Mouse (Mus musculus): ENCODE measurements at regions not wholly inside any gene's neighbourhood (a gene's known extent, or its start where the extent isn't known, plus 50 kb on each side); places are given as distances from the start of the nearest gene placed in this dataset.

DNA sequence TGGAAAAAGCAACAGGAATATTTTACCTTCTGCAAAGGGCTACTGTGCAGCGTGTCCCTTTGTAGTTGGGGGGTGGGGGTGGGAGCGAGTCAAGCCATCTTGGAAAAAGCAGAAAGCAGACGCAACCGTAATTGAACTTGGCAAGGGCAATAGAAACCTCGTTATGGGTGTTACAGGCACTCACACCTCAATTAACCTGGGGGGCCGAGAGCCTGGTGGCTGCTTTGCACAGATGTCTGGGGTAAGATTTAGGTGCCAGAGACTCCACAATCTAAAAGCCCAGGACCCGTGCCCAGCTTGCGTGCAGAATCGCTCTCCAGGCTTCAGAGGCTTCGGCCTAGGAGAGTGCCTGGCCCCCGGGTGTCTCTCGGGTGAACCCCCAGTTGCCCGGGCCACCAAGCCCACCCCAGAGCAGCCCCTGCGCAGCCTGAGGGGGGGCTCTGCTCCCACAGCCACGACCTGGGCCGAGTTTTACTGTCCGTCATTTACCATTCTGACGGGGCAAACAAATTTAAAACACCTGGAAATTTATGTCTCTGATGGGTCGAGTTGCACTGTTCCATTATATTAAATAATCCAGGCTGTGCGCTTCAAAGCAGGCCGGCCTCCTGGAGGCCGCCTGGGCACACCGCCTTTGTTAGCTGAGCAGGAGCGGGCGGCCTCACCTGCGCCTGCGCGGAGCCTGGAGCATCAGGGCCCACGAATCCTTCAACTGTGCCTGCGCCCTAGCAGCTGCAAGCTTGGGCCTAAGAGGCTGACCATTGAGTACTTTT, 212.4 kb downstream of the Srbd1 start:
- Histone ChIP-seq H3K36me3 (ENCODE audit: control insufficient read depth, insufficient read depth, low read length, poor library complexity, severe bottlenecking) (no peaks in the 10 kb centered on the region), H3K4me1 (ENCODE audit: control insufficient read depth, insufficient read depth, low read length) (no peaks in the 10 kb centered on the region), H3K9me3 (replicated peaks; ENCODE audit: control insufficient read depth, insufficient read depth, low read length, poor library complexity, severe bottlenecking) (no peaks in the 10 kb centered on the region), H3K9ac (ENCODE audit: low read depth, poor library complexity, severe bottlenecking) (no peak overlapping the region), H3K4me3 (ENCODE audit: low read depth, low read length) (no peak overlapping the region), H3K27me3 (ENCODE audit: control insufficient read depth, insufficient read depth, low read length, poor library complexity, severe bottlenecking) (no peaks in the 10 kb centered on the region), H3K27ac (ENCODE audit: insufficient read depth, low read length) (no peak overlapping the region)
- TF ChIP-seq CTCF (IDR thresholded peaks at IDR 0.05; ENCODE audit: low read depth, low read length) = no peak
- no peak for TF ChIP-seq POLR2A (IDR thresholded peaks at IDR 0.05; ENCODE audit: insufficient read depth, low read length)
- no peak for TF ChIP-seq EP300 (IDR thresholded peaks at IDR 0.05; ENCODE audit: insufficient read depth, low read depth, low read length)

DNA sequence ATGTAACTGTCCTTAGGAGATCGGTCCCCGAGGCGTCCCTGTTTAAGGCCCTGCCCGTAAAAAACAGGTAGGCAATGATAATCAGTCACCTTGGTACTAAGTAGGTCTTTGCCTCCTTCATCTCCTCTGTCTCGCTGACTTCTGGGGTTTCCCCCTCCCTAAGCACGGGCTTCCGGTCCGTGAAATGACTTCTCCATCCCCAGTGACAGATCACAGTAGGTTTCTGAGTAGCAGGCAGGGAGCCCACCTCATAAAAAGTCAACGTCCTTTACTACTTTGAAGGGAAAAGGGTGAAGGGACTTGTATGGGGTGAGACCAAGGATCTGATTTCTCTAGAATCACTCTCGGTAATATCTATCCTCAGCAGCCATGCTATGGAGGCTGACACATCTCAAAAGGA, 213.0 kb downstream of the Srbd1 start:
- Histone ChIP-seq H3K36me3 (ENCODE audit: control insufficient read depth, insufficient read depth, low read length, poor library complexity, severe bottlenecking) (no peaks in the 10 kb centered on the region), H3K9ac (ENCODE audit: low read depth, poor library complexity, severe bottlenecking) (no peak overlapping the region), H3K4me3 (ENCODE audit: low read depth, low read length) (no peak overlapping the region), H3K27me3 (ENCODE audit: control insufficient read depth, insufficient read depth, low read length, poor library complexity, severe bottlenecking) (no peaks in the 10 kb centered on the region), H3K9me3 (replicated peaks; ENCODE audit: control insufficient read depth, insufficient read depth, low read length, poor library complexity, severe bottlenecking) (no peaks in the 10 kb centered on the region), H3K4me1 (ENCODE audit: control insufficient read depth, insufficient read depth, low read length) (no peaks in the 10 kb centered on the region), H3K27ac (ENCODE audit: insufficient read depth, low read length) (no peak overlapping the region)
- no peak for TF ChIP-seq CTCF (IDR thresholded peaks at IDR 0.05; ENCODE audit: low read depth, low read length)
- TF ChIP-seq EP300 (IDR thresholded peaks at IDR 0.05; ENCODE audit: insufficient read depth, low read depth, low read length) = no peak
- TF ChIP-seq POLR2A (IDR thresholded peaks at IDR 0.05; ENCODE audit: insufficient read depth, low read length) = no peak

DNA sequence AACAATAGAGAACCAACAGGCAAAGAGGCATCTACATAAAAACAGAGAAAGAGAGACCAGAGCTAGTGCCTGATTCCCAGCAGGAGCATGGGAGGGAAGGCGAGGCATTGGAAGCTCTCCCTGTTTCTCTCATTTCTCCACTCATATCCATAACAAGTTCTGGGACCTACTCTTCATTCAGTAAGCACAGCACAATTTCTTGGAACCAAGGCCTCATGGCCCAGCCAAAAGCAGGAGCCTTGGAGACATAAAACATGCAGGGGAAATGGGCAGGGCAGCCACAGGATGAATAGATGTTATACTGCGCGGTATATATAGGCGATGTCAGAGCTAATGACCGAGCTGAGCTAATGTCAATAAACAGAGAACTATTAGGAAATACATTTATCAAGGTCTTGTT, 214.2 kb downstream of the Srbd1 start:
- Histone ChIP-seq H3K27ac (ENCODE audit: insufficient read depth, low read length) (no peak overlapping the region), H3K4me1 (ENCODE audit: control insufficient read depth, insufficient read depth, low read length) (no peaks in the 10 kb centered on the region), H3K27me3 (ENCODE audit: control insufficient read depth, insufficient read depth, low read length, poor library complexity, severe bottlenecking) (no peaks in the 10 kb centered on the region), H3K9me3 (replicated peaks; ENCODE audit: control insufficient read depth, insufficient read depth, low read length, poor library complexity, severe bottlenecking) (no peaks in the 10 kb centered on the region), H3K36me3 (ENCODE audit: control insufficient read depth, insufficient read depth, low read length, poor library complexity, severe bottlenecking) (no peaks in the 10 kb centered on the region), H3K4me3 (ENCODE audit: low read depth, low read length) (no peak overlapping the region), H3K9ac (ENCODE audit: low read depth, poor library complexity, severe bottlenecking) (no peak overlapping the region)
- TF ChIP-seq CTCF (IDR thresholded peaks at IDR 0.05; ENCODE audit: low read depth, low read length) = no peak
- TF ChIP-seq EP300 (IDR thresholded peaks at IDR 0.05; ENCODE audit: insufficient read depth, low read depth, low read length) = no peak
- TF ChIP-seq POLR2A (IDR thresholded peaks at IDR 0.05; ENCODE audit: insufficient read depth, low read length) = no peak

DNA sequence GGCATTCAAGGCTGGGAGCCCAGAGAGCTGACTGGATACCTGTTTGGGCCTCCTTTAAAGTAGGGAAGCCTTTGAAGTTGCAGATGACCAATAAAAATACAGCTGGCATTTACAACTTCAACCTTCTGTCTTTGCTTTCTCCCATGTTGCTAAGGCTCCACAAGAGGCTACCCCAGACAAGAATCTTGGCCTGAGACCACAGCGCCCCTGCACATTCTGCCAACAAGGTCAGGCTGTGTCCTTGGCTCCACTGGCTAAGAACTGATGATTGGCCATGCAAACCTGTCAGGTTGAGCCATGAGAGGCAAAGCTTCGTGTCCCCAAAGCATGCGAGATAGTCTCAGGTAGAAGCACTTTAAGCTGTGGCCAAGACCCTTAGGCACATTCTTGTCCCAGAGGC, 214.6 kb downstream of the Srbd1 start:
- H3K4me3 ChIP-seq (ENCODE audit: low read depth, low read length) = no peak overlapping the region
- H3K36me3 ChIP-seq (ENCODE audit: control insufficient read depth, insufficient read depth, low read length, poor library complexity, severe bottlenecking) = no peaks in the 10 kb centered on the region
- no peak for TF ChIP-seq CTCF (IDR thresholded peaks at IDR 0.05; ENCODE audit: low read depth, low read length)
- H3K27me3 ChIP-seq (ENCODE audit: control insufficient read depth, insufficient read depth, low read length, poor library complexity, severe bottlenecking) = no peaks in the 10 kb centered on the region
- no peak overlapping the region for H3K27ac ChIP-seq (ENCODE audit: insufficient read depth, low read length)
- no peak overlapping the region for H3K9ac ChIP-seq (ENCODE audit: low read depth, poor library complexity, severe bottlenecking)
- H3K9me3 ChIP-seq (replicated peaks; ENCODE audit: control insufficient read depth, insufficient read depth, low read length, poor library complexity, severe bottlenecking) = no peaks in the 10 kb centered on the region
- H3K4me1 ChIP-seq (ENCODE audit: control insufficient read depth, insufficient read depth, low read length) = no peaks in the 10 kb centered on the region

DNA sequence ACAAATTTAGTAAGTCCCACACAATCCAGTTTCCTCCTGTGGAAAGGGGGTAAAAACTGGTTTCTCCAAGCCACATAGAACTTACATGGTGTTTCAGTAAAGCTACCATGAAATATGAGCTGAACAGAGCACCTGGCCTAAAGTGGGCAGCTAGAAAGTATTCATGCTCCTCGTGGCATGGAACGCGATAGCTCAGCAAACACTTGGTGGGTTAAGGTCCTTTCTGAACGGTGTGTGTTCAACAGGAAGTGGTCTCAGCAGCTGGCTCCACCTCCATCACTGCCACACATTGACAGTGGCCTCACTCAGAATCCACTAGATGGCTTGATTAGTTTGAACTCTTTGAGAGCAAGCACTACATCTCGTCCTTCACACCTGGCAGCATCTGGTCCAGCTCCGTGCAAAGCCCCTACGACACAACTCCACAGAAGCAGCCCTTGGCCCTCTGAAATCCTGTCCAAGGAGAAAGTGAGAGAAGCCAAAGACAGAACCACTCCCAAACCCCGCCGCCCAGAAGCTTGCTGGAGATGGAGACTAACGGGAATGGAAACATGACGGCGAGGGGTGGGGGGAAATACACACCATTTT, 215.2 kb downstream of the Srbd1 start:
- H3K36me3 ChIP-seq (ENCODE audit: control insufficient read depth, insufficient read depth, low read length, poor library complexity, severe bottlenecking) = no peaks in the 10 kb centered on the region
- H3K4me1 ChIP-seq (ENCODE audit: control insufficient read depth, insufficient read depth, low read length) = no peaks in the 10 kb centered on the region
- no peak for TF ChIP-seq EP300 (IDR thresholded peaks at IDR 0.05; ENCODE audit: insufficient read depth, low read depth, low read length)
- TF ChIP-seq POLR2A (IDR thresholded peaks at IDR 0.05; ENCODE audit: insufficient read depth, low read length) = no peak
- TF ChIP-seq CTCF (IDR thresholded peaks at IDR 0.05; ENCODE audit: low read depth, low read length) = no peak
- no peak overlapping the region for H3K27ac ChIP-seq (ENCODE audit: insufficient read depth, low read length)
- H3K9me3 ChIP-seq (replicated peaks; ENCODE audit: control insufficient read depth, insufficient read depth, low read length, poor library complexity, severe bottlenecking) = no peaks in the 10 kb centered on the region
- no peak overlapping the region for H3K9ac ChIP-seq (ENCODE audit: low read depth, poor library complexity, severe bottlenecking)
- H3K27me3 ChIP-seq (ENCODE audit: control insufficient read depth, insufficient read depth, low read length, poor library complexity, severe bottlenecking) = no peaks in the 10 kb centered on the region
- H3K4me3 ChIP-seq (ENCODE audit: low read depth, low read length) = no peak overlapping the region

DNA sequence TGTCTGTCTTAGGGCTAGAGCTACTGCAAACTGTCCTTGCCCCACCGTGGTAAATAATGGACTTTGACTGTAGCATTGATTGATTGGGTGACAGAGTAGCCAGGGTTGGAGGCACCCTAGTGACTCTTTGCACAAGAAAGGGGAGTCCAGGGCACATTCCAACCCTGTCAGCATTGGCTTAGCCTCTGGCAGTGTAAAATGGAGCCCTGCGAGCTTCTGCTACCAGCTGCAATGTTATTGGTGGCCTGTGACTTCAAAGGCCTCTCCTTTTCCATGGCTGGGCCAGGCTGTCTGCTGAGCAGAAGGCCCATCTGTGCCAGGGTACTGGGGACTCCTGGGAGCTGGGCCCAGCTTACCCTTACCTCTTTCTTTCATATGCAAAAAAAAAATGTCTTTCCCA, 216.4 kb downstream of the Srbd1 start:
- TF ChIP-seq EP300 (IDR thresholded peaks at IDR 0.05; ENCODE audit: insufficient read depth, low read depth, low read length) = no peak
- TF ChIP-seq POLR2A (IDR thresholded peaks at IDR 0.05; ENCODE audit: insufficient read depth, low read length) = no peak
- TF ChIP-seq CTCF (IDR thresholded peaks at IDR 0.05; ENCODE audit: low read depth, low read length) = no peak
- Histone ChIP-seq H3K4me3 (ENCODE audit: low read depth, low read length) (no peak overlapping the region), H3K36me3 (ENCODE audit: control insufficient read depth, insufficient read depth, low read length, poor library complexity, severe bottlenecking) (no peaks in the 10 kb centered on the region), H3K27me3 (ENCODE audit: control insufficient read depth, insufficient read depth, low read length, poor library complexity, severe bottlenecking) (no peaks in the 10 kb centered on the region), H3K9me3 (replicated peaks; ENCODE audit: control insufficient read depth, insufficient read depth, low read length, poor library complexity, severe bottlenecking) (no peaks in the 10 kb centered on the region), H3K4me1 (ENCODE audit: control insufficient read depth, insufficient read depth, low read length) (no peaks in the 10 kb centered on the region), H3K9ac (ENCODE audit: low read depth, poor library complexity, severe bottlenecking) (no peak overlapping the region), H3K27ac (ENCODE audit: insufficient read depth, low read length) (no peak overlapping the region)
